Mouse (Mus musculus) gastrocnemius, postnatal 4 days (tissue): ENCODE measurements at regions not wholly inside any gene's neighbourhood (a gene's known extent, or its start where the extent isn't known, plus 50 kb on each side); places are given as distances from the start of the nearest gene placed in this dataset.

Experiments used
- DNase-seq, 2 experiments: peaks; one replicate each; pipeline ENCODE4 v3.0.0; 2021 to 2022; ENCODE audit warnings: low spot score in 2 of 2, mixed read lengths in 2 of 2

DNA sequence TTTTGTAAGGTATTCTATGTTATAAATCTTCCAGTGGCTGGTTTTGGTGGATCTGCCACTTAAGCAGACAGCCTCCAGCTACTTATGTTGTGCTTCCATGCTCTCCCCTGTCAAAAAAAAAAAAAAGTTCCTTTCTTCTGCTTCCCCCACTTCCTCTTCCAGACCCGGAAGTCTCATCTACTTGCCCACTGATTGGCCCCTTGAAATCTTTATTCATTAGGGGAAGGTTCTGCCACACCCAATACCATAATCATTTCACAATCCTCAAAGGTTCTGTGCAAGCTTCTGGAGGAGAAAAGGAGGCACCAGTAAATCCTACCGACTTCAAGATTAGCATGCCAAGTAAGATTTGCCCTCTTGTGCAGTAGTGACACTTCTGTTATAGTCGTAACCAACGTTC, 784.7 kb upstream of the Zeb2 start:
- DNase-seq: no peak

DNA sequence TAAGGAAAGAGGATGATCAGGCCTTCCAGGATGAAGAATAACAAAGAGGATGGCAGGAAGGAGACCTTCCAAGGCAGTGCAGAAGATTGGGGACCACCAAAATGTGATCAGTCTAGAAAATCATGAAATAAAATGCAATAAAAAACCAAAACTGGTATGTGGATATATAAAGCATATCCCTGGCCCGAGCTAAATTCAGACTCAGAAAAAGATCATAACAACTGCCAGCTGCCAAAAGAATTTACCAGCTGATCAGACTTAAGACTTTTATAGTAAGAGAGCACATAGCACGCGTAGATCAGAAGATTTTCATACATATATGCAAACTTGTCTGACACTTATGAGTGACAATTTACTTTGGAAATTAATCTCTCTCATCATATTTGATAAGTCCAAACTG, 767.5 kb upstream of the Zeb2 start:
- DNase-seq: no peak

DNA sequence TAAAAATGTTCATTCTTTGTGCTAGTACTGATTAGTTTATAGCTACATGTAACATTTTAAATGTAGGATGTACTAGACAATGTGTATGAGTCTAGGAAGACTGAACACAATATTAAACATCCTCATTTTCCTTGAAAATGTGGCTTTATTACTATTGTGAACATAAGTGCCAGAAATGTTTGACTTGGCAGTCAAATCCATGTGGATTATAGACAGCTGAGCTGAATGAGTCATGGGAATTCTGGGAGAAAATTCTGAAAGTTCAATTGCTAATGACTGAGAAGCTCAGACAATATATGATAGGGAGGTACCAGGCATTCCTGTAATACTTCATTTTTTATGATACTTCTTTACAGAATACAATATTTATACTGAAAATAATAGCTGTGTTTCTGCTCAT, 761.5 kb upstream of the Zeb2 start:
- DNase-seq: no peak

DNA sequence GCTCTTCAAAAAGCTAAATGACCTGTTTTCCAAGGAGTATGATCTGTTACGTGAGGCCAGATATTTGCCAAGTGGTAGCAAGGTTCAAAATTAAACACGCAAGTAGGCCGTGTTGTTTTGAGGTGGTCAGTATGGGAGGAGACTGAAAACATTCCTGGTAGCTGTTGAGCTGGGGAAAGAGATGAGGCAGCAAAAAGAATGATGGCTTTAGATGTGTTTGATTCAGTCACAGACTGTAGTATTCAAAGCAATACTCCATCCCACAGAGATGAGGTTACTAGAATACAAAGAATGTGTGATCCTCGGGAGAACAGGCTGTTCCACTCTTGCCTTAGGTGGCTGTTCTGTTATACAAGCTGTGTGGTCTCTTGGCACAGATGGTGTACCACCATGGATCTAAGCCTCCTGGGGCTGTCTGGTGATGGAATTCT, 742.7 kb upstream of the Zeb2 start:
- DNase-seq: no peak

DNA sequence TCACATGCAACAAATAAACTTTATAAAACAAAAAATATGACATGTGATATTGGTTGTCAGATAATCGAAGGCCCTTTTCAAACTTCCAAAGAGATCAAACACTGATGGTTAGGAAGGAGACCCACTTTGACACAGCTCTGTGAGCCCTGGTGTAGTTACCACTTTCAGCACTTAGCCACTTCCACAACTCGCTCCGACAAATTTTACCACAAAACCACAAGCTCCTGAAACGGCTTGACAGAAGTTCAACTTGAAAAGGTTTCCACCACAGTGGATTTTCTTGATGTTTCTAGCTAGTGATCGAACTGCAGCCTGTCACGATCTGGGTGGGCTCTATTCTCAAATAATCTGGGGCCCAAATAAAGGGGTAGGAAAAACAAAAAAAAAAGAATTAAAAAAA, 742.2 kb upstream of the Zeb2 start:
- no peak for DNase-seq

DNA sequence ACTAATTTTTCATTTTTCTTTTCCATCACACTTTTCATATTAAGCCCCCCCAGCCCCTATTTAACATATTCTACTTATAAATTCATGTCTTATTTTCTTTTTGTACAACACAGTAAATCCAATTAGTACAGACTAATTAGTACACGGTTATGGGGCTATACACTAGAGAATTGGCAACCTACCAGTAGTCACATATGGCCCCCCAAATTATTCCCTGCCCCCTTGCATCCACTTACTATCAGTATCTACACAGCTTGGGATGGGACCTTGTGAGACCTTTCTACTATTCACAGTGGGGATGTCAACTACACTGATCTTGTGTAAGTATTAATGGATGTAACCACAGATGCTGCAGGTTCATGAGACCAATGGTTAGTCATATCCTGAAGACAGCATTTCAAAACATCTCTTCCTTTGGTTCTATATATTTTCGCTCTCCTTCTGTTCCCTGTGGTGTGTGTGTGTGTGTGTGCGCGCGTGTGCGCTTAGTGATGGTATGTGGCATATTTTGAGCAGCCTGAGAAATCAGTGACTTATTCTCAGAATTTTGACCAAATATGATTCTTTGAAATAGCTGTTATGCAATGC, 732.9 kb upstream of the Zeb2 start:
- DNase-seq: no peak

DNA sequence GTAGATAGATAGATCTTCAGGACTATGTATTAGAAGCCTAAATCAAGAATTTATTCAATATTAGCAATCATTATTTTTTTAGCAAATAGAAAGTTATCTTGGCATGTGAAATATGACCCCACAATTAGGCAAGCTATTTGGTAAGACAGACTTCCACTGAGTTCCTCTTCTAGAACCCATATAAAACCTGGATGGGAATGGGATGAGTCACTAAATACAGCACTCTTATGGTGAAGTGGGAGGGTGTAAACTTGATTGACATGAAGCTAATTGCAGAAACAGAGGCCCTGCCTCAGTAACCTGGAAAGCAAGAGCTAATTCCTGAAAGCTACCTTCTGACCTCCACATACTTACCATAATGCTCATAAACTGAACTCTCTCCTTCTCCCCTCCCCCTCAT, 723.2 kb upstream of the Zeb2 start:
- no peak for DNase-seq

DNA sequence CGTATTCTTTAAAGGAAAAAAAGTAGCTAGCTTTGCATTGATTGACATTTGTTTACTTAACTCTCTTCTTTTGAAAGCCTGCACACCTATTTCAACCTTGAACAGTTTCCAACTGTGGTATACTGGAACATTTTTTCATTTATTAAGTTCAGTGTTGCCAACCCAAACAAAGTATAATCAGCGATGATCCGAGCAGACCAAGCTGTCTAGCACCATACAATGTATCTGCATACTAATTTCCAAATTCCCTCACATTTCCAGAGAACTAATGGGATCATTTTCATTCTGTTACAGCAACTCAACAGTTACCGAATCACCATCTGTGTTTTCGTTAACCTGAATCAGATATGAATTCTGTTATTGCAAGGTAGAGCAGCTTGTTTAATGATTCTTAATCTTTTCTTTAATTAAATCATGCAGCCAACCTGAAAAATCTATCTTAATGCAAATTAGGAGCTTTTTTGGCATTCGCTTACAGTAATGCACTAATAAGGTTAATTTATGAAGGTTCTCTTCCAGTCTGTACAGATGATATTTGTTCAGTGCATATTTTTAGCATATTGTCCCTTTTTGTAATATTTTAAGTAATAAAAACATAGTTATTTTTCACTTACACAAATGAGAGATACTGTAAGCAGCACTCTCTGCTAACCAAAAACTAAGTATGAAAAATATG, 719.5 kb upstream of the Zeb2 start:
- no peak for DNase-seq

DNA sequence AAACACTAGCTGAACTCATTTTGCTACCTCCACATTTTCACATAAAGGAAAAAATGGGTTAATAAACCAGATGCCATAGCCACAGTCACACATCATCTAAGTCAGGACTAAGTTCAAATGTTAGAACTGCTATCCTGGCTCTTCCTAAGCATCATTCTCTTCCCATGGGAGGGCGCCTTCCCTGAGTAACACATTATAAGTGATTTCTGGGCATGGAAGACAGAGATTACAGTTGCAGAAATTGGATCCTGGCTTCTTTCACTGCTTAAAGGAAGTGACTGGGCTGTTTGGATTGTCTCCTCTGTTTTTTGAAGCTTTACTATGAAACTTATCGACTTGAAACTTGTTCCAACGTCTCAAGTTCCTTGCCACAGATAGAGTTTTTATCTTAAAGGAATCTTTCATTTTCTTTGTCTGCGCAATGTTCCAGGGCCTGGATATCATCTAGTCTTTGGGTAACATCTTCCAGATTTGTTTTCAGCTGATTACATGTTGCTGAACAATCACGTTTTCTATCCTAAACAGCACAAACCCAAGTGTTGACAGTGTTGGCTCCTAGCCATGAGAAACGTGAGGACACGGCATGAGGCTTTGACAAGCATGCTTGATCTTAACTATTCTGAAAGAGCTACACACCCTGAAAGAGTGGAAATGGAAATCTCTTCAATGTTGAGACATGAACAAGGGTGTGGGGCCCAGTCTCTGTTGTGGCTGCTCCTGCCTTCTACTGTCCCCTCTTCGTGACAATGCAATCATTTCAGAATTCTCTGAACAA, 700.9 kb upstream of the Zeb2 start:
- DNase-seq: peak in 1 of 2 experiments; percentile 19

DNA sequence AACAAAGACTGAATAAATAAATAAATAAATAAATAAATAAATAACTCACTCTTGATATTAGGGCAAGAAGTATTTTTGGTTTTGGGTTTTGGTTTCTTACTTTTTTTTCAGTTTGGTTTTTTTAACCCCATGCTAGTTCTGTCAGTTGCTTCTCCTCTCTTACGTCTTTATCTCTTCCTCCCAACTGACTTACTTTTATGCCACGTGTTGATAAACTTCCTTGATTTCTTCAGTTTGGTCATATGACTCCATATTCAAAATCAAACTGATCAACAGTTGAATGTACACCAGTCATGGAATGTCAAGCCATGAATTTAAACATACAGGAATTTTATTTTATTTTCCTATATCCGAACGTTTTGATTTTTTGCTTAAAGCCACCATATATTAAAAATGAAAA, 697.5 kb upstream of the Zeb2 start:
- no peak for DNase-seq

DNA sequence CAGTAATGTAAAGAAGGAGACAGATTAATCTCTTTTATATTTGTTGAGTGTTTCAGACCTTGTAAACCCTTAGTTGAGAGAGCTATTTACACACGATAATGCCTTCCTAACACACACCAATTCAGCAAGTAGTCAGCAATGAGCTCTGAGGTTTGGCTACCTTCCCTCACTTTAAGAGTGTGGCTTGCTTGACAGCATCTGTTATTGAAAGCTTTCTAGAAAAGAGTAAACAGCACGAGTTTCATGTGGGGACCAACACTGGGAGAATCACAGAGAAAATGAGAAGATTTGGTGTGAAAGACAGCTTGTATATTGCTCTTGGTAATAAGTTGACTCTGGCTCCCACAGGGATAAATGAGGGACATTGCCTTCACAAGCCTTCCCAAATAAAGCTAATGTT, 688.1 kb upstream of the Zeb2 start:
- no peak for DNase-seq

DNA sequence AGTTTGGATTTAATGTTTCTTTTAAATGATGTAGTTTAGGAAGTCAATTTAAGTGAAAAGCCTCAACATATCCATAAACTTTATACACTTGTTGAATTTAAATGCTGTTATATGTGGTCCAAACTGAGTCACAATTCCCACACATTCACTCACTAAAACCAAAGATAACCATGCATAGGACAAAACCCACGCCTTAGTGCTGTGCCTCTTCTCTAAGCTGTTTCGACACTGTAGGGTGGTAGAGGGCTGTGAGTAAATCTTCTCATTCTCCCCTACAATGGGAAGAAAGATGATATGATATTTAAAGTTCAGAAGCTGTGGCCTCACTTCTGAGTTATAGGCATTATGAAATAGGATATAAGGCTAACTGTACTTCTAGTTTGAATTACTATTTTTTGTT, 682.9 kb upstream of the Zeb2 start:
- no peak for DNase-seq

DNA sequence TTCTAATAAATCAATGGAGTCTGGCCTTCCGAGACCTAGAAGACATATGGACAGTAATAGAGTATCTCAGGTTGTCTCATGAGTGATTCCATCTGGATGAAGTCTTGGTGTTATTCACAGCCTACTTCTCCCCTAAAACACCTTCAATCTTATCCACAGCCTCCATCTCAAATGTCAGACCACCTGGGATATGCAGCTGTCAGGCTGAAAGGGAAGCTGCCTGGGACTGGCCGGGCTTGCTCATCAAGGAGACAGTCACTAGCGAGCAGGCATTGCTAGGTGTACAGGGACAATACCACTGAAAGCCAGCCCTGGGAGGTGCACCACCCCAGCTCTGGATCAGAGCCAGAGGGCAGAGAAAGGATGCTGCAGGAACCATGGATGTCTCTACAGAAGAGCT, 676.4 kb upstream of the Zeb2 start:
- no peak for DNase-seq

DNA sequence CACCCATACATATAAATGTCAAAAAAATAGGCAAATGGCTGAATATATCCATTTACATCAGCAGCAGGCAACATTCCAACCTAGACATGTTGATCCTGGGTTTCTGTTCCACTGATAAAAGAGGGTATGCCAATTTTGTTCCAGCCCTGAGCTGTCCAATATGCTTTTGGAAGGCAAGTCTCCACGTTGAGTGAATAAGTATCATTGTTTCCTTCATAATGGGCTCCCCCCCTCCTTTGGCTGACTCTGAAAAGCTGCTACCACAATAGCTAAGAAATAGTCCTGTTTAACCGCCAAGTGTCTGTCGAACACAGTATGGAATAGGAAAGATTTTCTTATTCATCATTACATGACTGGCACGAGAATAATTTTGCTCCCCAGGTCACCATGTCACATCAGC, 672.5 kb upstream of the Zeb2 start:
- no peak for DNase-seq

DNA sequence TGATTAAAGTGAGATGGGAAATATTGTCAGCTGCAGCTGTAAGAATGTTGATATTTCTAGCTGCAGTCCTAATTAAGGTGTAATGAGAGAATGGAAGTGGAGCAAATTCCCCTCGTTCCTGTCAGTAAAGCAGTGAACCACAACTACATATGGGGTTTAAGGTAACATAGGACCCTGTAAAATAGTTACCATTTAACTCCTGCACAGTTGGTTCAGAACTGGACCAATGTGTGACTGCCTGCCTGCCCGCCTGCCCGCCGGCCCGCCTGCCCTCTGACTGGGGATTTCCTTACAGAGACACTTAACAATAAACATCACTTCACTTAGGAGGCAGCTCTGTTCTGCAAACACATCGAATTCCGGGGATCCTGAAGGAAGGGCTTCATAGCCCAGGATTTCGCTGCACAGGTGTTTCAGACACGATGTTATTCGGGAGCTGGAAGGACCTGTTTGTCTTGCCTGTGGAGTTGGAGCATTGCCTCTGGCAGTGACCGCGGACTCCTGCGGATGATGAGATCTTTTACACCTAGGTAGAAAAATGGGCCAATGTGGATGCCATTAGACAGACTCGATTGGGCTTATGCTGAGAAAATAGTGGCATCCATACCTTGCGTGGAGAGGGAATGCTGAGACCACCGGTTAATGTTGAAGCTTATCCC, 670.7 kb upstream of the Zeb2 start:
- DNase-seq: no peak

DNA sequence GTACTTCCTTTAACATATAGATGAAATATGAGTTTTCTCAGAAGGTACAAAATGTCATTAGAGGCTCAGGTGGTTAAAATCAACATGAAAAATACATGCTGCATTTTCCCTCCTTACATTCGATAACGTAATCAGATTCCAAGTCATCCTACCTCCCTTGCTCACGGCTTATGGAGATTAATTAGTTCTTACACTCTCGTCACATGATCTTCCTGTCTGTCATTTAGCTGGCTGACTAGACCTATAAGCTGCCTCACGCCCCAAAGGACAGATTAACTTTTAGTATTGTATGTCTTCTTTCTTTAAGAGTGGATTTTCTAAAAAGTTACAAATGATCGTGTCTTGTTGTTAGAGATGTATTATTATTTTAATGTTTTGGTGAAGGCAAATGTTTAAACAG, 669.6 kb upstream of the Zeb2 start:
- DNase-seq: no peak

DNA sequence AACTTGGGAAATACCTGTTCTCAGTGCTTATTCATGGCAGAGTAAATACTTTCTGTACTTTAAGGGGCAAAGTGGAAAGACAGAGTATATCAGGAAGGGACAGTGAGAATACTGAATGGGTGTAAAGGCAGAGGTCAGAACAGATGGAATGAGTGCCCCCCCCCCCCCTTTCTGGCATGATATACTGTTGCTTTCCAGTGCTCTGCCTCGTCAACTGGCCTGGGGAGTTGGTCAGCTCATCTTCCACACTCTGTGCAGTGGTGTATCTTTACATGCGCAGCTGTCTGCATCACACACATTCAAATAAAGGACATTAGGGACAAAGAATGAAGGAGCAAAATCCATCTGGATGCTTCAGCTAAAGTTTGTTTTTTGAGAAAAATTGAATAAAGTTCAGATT, 668.5 kb upstream of the Zeb2 start:
- DNase-seq: no peak

DNA sequence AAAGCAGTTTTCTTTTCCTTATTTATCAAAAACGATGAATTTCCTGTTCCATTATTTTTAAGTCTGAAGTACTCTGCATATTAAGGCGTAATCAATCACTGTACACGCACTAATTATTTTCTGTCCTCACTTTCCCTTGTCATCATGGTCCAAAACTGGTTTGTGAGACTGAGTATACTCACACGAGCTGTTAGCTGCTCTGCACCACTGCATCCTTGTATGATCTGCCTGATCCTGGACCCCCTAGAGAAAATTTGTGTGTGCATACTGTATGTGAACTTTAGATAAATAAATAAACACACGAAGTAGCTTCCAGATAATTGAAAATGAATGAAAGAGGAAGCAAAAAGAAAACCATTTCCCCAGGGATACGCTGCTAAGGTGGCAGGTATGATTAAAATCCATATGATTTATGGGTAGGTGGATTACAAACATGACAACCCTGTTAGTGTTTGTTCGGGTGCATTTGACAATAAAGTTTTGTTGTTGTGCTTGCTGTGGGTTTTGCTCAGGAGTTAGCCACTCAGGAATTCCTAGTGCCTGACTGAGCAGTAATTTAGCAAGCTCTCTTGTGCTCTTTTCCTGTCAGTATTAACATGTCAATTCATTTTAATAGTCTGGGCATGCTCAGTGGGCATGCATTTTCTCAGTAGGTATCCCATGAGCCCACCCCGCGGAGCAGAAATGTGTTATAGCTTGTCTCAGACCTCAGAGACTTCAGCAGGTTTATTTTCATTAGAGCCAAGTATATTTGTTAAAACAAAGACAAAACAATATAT, 666.6 kb upstream of the Zeb2 start:
- DNase-seq: no peak

DNA sequence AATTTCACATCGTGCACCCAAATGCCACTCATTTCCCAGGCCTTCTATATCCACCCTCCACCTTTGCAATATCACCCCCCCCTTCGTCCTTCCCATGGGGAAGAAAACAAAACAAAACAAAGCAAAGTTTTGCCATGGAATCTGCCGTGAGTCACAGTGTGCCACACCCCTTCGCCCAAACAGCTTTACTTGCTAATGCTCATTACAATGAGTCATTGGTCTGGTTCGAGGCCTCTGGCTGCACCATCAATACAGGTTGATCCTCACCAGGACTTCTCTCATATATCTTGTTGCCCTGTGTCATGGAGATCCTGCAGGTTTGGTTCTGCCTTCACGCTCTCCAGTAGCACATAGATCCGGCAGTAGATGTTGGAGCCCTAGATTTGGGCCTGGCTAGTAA, 660.3 kb upstream of the Zeb2 start:
- DNase-seq: no peak

DNA sequence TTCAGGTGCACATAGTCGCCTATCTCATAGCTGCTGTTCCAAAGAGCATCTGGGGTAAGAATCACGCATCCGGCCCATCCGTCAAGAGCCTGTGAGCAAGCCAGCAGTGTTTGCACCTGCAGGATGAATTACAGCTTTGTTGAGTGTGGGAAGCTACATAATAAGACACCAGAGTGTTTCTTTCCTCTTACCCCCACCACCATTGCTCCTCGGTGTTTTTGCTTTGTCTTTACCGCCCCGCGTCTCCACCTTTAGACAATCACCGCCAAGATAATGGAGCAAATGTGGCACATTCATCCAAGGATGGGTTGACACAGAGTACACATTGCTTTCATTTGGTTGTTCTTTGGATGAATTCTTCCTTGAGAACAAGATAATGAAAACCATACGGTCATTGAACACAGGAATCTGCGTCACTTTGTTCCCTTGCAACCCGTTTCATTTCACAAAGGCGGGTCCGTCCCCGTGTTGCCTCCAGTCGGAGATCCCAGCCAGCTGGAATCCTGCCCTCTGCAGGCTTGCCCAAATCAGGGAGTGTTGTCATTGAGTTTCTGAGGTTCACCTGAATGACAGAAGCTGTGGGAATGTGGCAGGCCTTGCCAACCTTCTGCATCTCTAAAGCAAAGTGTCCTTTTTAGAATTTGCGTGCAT, 659.4 kb upstream of the Zeb2 start:
- no peak for DNase-seq

DNA sequence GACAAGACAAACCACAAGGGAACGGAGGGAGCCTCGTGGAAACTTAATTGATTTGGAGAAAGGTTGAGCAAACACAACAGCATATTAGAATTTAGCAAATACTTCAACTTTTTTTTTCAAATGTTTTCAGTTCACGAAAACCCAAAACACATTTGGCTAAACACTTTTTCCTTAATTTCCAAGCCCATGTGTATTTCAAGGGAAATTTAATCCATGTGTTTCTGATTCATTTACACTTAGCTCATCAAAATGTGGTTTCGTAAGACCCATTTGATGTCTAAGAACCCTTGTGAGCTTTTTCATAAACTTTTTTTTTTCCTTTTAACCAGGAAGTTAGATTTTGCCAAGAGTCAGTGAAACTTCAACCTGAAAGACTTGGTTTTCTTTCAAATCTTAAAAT, 658.5 kb upstream of the Zeb2 start:
- DNase-seq: no peak
